Mouse (Mus musculus) yolk sac, embryonic 10.5 days (tissue): ENCODE results near the gene Egr4.

ENCODE experiments used
- DNase-seq: peaks from one replicate; pipeline ENCODE4 v3.0.0-alpha.2; 2017; ENCODE audit warnings: low spot score

Egr4 gene

DNA sequence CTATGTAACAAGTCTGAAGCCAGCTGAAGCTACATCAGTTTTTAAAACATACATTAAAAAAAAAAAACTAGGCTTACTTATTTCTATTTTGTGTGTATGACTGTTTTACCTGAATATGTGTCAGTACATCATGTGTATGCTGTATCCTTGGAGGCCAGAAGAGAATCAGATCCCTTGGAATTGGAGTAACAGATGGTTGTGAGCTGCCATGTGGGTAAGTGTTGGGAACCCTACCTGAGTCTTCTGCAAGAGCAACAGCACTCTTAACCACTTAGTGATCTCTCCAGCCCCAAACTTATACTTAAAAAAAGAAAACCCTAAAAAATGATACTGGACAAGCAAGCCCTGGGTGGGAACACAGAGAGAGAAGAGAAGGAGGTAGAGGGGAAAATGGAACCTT is 16.4 kb downstream of the Egr4 start:
- DNase-seq, result no peak

DNA sequence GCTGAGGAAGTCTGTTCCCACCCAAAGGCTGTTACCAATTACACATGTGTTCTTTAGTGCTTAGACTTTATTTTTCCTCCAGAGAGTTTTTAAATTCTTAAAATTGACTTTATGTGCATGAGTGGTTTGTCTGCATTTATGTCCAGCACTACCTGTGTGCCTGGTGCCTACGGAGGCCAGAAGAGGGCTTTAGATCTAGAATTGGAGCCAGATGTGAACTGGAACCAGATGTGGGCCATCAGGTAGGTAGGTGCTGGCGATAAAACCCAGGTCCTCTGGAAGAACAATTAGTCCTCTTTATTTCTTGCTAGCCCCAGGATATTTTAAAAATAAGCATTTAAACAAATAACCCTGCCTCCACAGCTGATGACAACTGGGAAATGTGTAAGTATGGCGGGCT is 21.8 kb downstream of the Egr4 start:
- no peak for DNase-seq

DNA sequence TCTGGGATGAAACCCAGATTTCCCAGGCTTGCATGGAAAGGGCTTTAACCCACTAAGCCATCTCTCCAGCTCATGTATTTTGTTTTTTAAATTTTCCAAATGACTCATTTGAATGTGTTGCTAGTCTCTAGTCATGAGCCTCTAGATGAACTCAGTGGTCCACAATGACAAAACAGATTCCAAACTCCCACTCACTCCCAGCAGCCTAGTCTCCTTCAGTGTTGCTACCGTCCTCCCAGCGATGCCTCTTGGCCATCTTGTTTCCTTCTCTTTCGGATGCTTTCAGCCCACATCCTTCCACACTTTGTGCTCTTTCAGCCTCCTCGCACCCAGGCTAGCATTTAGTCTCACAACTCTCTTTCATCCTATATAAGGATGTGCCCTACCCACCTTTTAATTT is 23.1 kb downstream of the Egr4 start:
- no peak for DNase-seq

DNA sequence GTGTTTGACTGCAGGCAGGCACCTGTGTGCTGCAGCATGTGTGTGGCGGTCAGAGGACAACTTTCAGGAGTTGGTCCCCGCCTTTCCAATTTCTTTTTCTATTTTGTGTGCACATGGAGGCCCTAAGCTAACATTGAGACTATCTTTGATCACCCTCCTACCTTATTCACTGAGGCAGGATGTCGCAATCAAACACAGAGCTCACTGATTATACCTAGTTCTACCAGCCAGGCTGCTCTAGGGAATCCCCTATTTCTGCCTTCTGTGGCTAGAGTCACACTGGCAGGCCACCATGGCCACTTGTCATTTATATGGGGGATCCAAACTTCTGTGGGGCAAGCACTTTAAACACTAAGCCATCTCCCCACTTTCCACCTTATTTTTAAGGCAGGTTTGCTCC is 23.7 kb downstream of the Egr4 start:
- no peak for DNase-seq

DNA sequence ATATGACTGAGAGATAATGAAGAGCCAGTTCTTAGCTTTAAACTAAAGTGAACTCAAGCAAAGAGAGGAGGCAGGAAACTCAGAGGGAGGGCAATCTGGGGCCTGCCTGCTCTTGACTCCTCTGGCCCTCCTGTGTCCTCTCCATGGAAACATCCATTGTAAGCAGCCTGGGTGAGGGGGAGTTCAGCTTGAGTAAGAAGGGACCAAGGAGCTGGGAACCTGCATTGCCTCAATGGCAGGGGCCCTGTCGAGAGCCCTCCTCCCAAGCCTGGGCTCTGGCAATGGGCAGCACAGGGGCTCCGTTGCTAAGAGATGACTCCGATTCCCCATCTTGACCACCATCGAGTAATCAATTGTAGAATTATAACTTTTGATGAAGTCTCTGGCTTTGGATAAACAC is 24.9 kb downstream of the Egr4 start:
- no peak for DNase-seq

DNA sequence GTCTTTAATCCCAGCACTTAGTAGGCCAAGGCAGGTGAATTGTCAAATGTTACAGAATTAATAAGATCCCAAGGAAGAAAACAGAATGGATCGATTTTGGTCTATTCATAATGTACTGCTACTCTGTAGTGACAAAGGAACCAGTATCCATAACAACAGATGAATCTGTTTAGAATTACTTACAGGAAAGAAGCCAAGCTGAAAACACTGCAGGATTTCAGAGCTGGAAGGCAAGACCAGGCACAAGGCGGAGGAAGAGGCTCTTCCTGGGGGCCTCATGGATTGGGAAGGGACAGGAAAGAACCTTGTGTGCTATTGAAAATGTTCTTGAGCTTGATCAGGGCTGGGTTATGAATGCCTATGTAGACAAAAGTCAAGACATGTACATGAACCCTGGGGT is 27.7 kb downstream of the Egr4 start:
- no peak for DNase-seq

DNA sequence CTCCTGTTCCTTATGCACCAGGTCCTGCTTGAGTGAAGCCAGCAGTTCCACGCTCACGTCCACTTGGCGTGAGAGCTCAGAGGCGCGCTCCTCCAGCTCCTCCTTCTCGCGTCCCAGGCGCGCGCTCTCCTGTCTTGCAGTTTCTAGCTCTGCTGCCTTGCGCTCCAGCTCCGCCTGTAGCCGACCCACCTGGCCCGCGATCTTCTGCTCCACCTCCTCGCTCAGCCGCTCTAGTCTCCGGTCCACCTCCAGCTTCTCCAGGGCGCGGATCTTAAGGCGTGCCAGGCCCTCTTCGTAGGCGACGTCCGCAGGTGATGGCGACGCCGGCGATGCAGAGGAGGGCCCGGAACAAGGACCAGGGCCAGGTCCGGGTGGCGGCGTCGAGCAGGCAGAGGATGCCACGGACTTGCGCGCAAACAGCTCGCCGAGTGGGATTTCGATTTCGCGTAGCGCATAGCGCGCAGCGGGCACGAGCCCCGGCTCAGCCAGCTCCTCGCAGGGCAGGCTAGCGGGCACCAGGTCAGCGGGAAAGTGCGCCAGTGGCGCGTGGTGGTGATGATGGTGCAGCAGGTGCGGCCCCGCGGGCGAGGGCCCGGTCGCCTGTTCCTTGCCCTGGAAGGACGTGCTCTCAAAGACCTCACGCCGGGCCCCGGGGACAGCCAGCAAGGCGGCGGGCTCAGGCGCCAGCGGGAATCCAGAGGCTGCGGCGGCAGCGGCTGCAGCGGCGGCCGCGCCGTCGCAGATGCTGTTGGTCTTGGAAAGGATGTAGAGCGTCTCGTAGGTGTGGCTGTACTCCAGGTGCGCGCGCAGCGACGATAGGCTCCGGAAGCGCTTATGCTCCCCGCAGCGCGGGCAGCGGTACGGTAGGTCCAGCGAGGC is 29.3 kb downstream of the Egr4 start:
- DNase-seq, result no peak

DNA sequence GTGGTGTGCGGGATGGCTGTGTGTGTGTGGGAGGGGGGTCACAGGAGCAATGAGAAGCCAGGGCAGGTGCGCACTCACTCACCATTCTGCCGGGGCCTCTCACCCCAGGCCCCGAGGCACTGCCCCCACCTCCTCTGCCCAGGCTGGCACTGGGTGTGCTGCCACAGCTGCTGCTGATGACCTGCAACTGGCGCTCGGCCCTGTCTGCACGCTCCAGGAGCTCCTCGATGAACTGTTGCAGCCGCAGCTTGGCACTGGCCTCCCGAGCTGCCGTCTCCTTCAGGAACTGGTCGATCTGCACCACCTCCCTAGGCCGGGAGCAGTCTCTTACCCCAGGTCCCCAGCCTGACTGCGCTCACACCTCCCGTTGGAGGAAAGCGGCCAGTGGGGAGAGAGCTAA is 32.7 kb downstream of the Egr4 start:
- DNase-seq, result no peak

DNA sequence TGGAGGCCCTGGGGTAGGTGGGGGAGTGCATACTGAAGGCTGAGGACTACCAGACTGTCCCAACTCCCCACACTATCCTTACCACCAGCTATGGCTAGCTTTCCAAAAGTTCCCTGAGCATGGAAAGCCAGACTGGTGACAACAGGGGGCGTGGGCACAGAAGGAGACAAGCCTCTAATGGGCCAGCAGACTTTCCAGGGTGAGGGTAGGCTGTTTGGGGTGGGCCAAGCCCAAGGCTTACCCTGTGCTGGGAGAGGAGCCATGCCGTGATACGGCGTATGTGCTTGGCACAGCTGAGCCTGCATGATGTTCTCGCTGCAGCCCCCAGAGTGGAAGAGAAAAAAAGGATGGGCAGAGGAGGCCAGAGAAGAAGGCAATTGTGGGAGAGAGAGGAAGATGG is 33.4 kb downstream of the Egr4 start:
- no peak for DNase-seq

DNA sequence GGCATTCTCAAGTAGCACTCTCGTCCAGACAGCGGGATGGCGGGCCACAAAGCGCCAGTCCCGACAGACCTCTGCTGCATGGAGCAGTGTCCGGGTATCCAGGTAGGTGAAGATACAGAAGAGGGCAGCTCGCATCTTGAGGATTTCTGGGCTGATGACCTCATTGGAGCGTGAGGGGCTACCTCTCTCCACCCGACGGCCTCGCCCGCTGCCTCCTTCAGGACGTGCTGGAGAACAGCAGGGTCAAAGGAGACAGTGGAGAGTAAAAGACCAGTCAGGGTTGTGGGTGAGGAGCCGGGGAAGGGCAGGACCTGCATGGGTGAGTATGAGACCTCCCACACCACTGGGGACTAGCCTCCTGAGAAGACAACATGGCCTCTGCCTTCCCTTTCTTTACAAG is 35.0 kb downstream of the Egr4 start:
- DNase-seq, result no peak

DNA sequence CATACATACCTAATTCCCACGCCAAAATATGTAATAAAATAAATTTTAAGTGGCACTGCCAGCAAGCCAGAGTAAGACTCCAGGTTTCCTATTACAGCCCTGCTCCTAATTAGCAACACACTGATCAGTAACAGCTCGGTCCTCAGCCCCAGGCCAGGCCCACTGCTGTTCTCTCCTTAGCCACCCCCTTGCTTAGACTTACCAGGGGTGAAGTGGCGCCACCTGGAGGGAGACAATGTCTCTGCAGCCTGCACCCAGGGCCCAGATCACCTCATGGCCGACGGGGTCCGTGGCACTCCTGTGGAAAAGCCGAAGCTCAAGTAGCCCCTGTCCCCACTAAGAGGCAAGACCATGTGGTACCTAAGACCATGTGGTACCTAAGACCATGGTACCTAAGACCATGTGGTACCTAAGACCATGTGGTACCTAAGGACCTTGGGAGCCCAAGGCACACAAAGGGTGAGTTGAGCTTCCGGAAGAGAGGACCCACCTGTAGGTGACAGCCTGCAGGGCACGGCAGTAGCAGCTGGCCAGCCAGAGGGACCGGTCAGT is 35.9 kb downstream of the Egr4 start:
- no peak for DNase-seq

DNA sequence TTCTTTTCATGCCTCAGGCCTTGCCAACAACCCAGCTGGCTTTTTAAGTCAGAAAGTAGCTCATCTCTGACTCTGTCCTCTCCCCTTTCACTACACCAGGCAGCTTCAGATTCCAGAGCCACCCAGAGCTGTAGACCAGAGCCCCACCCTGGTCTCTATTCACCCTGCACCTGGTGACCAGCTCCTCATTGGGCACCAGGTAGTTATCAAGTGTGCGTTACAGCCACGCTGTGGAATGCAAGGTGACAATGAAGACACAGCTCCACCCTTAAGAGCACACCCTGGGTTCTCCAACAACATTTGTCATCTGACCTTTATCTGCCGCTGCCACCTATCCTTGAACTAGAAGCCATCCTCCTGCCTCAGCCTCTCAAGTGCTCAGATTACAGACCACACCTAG is 37.8 kb downstream of the Egr4 start:
- DNase-seq, result no peak

DNA sequence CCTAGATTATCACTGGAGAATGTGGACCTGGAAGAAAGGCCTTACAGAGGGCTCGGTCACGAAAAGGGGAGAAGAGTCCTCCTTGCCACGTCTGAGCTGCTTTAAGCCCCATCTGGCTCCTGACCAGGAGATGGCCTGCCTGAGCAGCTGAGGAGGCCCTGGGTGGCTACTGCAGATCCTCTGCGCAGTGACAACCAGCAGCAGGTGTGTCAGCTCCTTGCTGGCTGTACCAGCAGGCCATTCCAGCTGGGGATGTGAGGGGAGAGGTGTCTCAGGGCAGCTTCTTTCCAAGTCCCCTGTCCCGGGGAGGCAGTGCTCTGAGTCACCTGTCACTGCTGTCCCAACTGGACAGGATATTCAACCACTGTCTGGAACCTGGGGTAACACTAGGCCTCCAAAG is 40.8 kb downstream of the Egr4 start:
- no peak for DNase-seq

DNA sequence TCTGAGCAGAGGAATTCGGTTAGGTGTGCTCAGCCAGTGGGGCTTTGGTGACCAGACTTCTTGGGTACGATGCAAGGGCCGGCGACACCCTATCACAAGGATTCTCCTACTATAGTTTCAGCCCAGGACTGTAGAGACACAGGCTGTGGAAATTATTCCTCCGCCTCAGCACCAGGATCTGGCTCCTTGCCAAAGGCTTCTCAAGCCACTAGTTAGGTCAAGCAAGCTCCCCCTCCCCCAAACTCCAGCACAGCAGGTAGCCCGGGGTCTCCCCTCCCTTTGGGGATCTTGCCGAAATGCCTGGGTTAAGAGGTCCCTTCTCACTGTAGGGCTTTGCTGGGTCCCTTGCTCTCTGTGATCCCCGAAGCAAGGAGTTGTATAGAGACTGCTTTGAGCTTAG is 41.4 kb downstream of the Egr4 start:
- no peak for DNase-seq

DNA sequence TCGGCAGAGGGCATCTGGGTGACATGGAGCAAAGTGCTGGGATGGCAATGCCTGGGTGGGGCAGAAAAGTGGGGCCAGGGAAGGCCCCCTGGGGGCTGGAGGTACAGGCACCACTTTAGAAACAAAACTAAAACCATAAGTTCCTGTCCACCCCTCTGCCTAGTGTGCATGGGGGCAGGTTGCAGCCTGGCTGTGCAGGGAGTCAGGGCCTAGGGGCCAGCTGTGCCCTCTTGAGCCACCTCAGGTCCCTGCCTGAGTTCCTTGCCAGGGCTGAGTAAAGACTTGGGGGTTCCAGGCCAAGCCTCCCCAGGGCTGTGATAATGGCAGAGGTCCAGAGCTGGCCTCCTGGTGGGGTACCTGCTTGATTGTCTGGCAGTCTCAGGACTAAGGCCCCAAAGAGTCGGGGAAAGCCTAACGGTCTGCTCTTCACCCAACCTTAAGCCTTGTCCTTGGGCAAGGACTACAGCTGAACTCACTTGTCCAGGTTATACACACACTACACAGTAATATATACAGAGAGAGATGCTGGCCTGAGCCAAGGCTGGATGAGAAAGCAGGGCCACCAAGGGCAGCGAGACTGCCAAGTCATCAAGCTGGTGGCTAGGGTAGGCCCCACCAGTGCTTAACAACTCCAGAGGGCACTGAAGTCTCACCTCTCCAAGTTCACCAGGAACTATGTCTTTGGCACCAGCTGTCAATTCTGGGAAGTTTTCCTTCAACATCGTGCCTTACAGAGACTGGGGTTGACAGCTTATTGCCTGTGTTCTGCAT is 43.5 kb downstream of the Egr4 start:
- no peak for DNase-seq

DNA sequence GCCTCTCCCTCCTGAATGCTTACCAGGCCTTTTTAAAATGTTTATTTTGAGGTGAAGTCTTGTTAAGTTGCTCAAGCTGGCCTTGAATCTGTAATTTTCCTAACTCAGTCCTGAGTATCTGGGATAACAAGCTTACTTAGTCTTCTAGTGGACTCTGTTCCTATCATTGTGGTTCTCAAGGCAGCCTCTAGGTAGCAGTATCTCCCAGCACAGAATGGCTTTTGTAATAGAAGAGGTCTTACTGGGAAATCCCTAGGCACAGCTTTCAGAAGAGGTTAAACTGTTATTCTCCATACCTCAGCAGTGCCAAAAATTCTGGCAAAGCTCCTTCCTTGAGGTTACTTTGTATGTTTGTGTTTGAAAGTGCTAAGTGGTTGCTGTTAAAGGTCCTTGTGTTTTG is 48.0 kb downstream of the Egr4 start:
- DNase-seq, result no peak
